Mouse (Mus musculus) MEL (cell line): Measurements from ENCODE around the gene Tpm3-rs7. TPM values are rescaled to one million over a fixed set of nuclear protein-coding genes. Genes with fewer than 3 reads are reported as not detected.
"Not testable (repeated sequence)": the region's sequence is repeated elsewhere in the genome, so short reads cannot be mapped to it uniquely, and the experiment has no call there.

Experiments
- DNase-seq: peaks from one replicate; pipeline ENCODE4 v3.0.0; 2011; ENCODE audit warnings: low read depth, low spot score
- H3K27ac ChIP-seq: 2 replicates; pipeline ENCODE4 v1.5.1; 2012; ENCODE audit warnings: low read depth, mild to moderate bottlenecking, control low read depth, low read length, moderate library complexity; ENCODE audit not compliant: control insufficient read depth
- H3K27me3 ChIP-seq, 2 experiments: fragments of 150-350 bp in 1 of 2; sonication (generic) in 1 of 2; 2 replicates each; pipeline ENCODE4 v1.6.1; 2012; ENCODE audit warnings: low read length in 2 of 2, mild to moderate bottlenecking in 2 of 2, improper control_type of control experiment in 1 of 2, moderate library complexity in 1 of 2; ENCODE audit not compliant: insufficient read depth in 2 of 2, control insufficient read depth in 1 of 2
- H3K36me3 ChIP-seq, 2 experiments: 2 replicates each; pipeline ENCODE4 v1.6.1; 2012 to 2014; ENCODE audit warnings: low read length in 2 of 2, improper control_type of control experiment in 1 of 2, inconsistent platforms in 1 of 2, mild to moderate bottlenecking in 1 of 2; ENCODE audit not compliant: insufficient read depth in 2 of 2, control insufficient read depth in 1 of 2
- H3K4me1 ChIP-seq, 2 experiments: fragments of 150-350 bp in 1 of 2; sonication (generic) in 1 of 2; 2 replicates each; pipeline ENCODE4 v1.6.1; 2012; ENCODE audit warnings: low read length in 2 of 2, improper control_type of control experiment in 1 of 2, mild to moderate bottlenecking in 1 of 2; ENCODE audit not compliant: insufficient read depth in 2 of 2, control insufficient read depth in 1 of 2
- H3K4me3 ChIP-seq, 2 experiments: fragments of 150-350 bp in 1 of 2; sonication (generic) in 1 of 2; 2 replicates each; pipeline ENCODE4 v1.5.1; 2012; ENCODE audit warnings: low read depth in 2 of 2, low read length in 2 of 2, mild to moderate bottlenecking in 2 of 2, moderate library complexity in 2 of 2, control low read depth in 1 of 2, improper control_type of control experiment in 1 of 2; ENCODE audit not compliant: control insufficient read depth in 1 of 2, insufficient read depth in 1 of 2
- H3K79me2 ChIP-seq: 2 replicates; pipeline ENCODE4 v1.6.1; 2012; ENCODE audit warnings: mild to moderate bottlenecking, low read length, moderate library complexity; ENCODE audit not compliant: control insufficient read depth, poor library complexity, insufficient read depth
- H3K9ac ChIP-seq: 2 replicates; pipeline ENCODE4 v1.6.1; 2012; ENCODE audit warnings: low read depth, mild to moderate bottlenecking, control low read depth, low read length, moderate library complexity; ENCODE audit not compliant: control insufficient read depth, poor library complexity, severe bottlenecking
- H3K9me3 ChIP-seq: fragments of 150-350 bp; sonication (generic); replicated peaks from 2 replicates; pipeline ENCODE4 v1.6.1; 2012; ENCODE audit warnings: mild to moderate bottlenecking, low read length, improper control_type of control experiment, moderate library complexity; ENCODE audit not compliant: insufficient read depth
- BHLHE40 ChIP-seq: IDR thresholded peaks from 2 replicates; pipeline ENCODE4 v1.6.1; 2012; ENCODE audit warnings: low read depth, mild to moderate bottlenecking, inconsistent platforms, low read length, improper control_type of control experiment, borderline replicate concordance
- CHD1 ChIP-seq: IDR thresholded peaks from 2 replicates; pipeline ENCODE4 v1.6.1; 2012; ENCODE audit warnings: low read depth, mild to moderate bottlenecking, inconsistent platforms, low read length, improper control_type of control experiment
- CHD2 ChIP-seq: IDR thresholded peaks from 2 replicates; pipeline ENCODE4 v1.6.1; 2011; ENCODE audit warnings: low read length, improper control_type of control experiment
- ELF1 ChIP-seq: IDR thresholded peaks from 2 replicates; pipeline ENCODE4 v1.6.1; 2014; ENCODE audit warnings: low read depth, mild to moderate bottlenecking, inconsistent platforms, low read length, improper control_type of control experiment, moderate library complexity
- EP300 ChIP-seq, 2 experiments: IDR thresholded peaks; 2 replicates each; pipeline ENCODE4 v1.6.1; 2011; ENCODE audit warnings: improper control_type of control experiment in 2 of 2, low read length in 2 of 2, low read depth in 1 of 2, mild to moderate bottlenecking in 1 of 2
- GABPA ChIP-seq: IDR thresholded peaks from 2 replicates; pipeline ENCODE4 v1.6.1; 2012; ENCODE audit warnings: low read depth, mild to moderate bottlenecking, inconsistent platforms, low read length, improper control_type of control experiment, moderate library complexity
- GATA1 ChIP-seq: IDR thresholded peaks from 2 replicates; pipeline ENCODE4 v1.6.1; 2011; ENCODE audit warnings: low read depth, low read length, improper control_type of control experiment
- HCFC1 ChIP-seq: IDR thresholded peaks from 2 replicates; pipeline ENCODE4 v1.6.1; 2012; ENCODE audit warnings: low read depth, mild to moderate bottlenecking, inconsistent platforms, low read length, improper control_type of control experiment, moderate library complexity
- MAFK ChIP-seq: IDR thresholded peaks from 2 replicates; pipeline ENCODE4 v1.6.1; 2011; ENCODE audit warnings: low read depth, mild to moderate bottlenecking, low read length, improper control_type of control experiment, borderline replicate concordance
- MAZ ChIP-seq: IDR thresholded peaks from 2 replicates; pipeline ENCODE4 v1.6.1; 2012; ENCODE audit warnings: low read depth, mild to moderate bottlenecking, inconsistent platforms, low read length, improper control_type of control experiment
- MXI1 ChIP-seq: IDR thresholded peaks from 2 replicates; pipeline ENCODE4 v1.6.1; 2011; ENCODE audit warnings: mild to moderate bottlenecking, low read depth, low read length, improper control_type of control experiment
- NELFE ChIP-seq: IDR thresholded peaks from 2 replicates; pipeline ENCODE4 v1.6.1; 2011; ENCODE audit warnings: low read depth, low read length, improper control_type of control experiment
- POLR2AphosphoS5 ChIP-seq: IDR thresholded peaks from 2 replicates; pipeline ENCODE4 v1.6.1; 2012; ENCODE audit warnings: low read depth, borderline replicate concordance, mild to moderate bottlenecking, inconsistent platforms, low read length, moderate library complexity, mixed read lengths
- RAD21 ChIP-seq: IDR thresholded peaks from 2 replicates; pipeline ENCODE4 v1.6.1; 2011; ENCODE audit warnings: mild to moderate bottlenecking, low read depth, low read length, improper control_type of control experiment
- SIN3A ChIP-seq: IDR thresholded peaks from 2 replicates; pipeline ENCODE4 v1.6.1; 2012; ENCODE audit warnings: low read length, improper control_type of control experiment, inconsistent platforms
- TAL1 ChIP-seq: IDR thresholded peaks from 2 replicates; pipeline ENCODE4 v1.6.1; 2012; ENCODE audit warnings: mild to moderate bottlenecking, inconsistent platforms, low read length, moderate library complexity, mixed read lengths
- TCF12 ChIP-seq: IDR thresholded peaks from 2 replicates; pipeline ENCODE4 v1.6.1; 2014; ENCODE audit warnings: low read depth, mild to moderate bottlenecking, inconsistent platforms, low read length, improper control_type of control experiment, moderate library complexity
- USF2 ChIP-seq, 2 experiments: IDR thresholded peaks; 2 replicates each; pipeline ENCODE4 v1.6.1; 2011 to 2012; ENCODE audit warnings: improper control_type of control experiment in 2 of 2, low read length in 2 of 2, borderline replicate concordance in 1 of 2, inconsistent platforms in 1 of 2, low read depth in 1 of 2, mild to moderate bottlenecking in 1 of 2; ENCODE audit not compliant: insufficient read depth in 1 of 2
- ZNF384 ChIP-seq: IDR thresholded peaks from 2 replicates; pipeline ENCODE4 v1.6.1; 2012; ENCODE audit warnings: low read depth, mild to moderate bottlenecking, inconsistent platforms, low read length, improper control_type of control experiment
- polyA plus RNA-seq, 2 experiments: library from polyadenylated mRNA; stranded (reverse) in 1 of 2; unstranded in 1 of 2; fragments of >175 nt in 1 of 2; fragments of >200 nt in 1 of 2; gene quantifications; 2 replicates each; pipeline versions ENCODE4 v1.2.1 to v1.2.4; 2012; ENCODE audit warnings: low replicate concordance in 2 of 2, low read depth in 1 of 2; ENCODE audit not compliant: insufficient read length in 2 of 2, insufficient read depth in 1 of 2, missing spikeins in 1 of 2
- total RNA-seq: library from RNA; depleted of rRNA; stranded (reverse); fragments of 300-350 nt; gene quantifications from 2 replicates; pipeline ENCODE4 v1.2.3, GENCODE M21; 2012; rRNA removed

Tpm3-rs7 gene
- total RNA-seq (118 and 134 TPM in 2 replicates), polyA plus RNA-seq (100 to 1,000 TPM in 1 of 2 experiments, not detected in 1; 339 TPM)

DNA sequence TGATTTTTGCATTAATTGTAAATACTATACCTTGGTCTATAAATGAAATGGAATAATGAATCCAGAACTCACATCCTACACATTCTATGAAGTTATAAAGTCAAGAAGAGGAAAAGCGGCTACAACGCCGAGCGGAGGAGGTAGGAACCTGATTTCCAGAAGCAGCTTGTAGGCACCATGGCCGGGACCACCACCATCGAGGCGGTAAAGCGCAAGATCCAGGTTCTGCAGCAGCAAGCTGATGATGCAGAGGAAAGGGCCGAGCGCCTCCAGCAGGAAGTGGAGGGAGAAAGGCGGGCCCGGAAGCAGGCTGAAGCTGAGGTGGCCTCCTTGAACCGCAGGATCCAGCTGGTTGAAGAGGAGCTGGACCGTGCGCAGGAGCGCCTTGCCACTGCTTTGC lies at the start of gene Tpm3-rs7:
Gene Tpm3-rs7 (plus strand): TSS at position 110 of the 400 bp plus-strand sequence.
- not testable (repeated sequence) for H3K4me1 ChIP-seq, H3K9me3 ChIP-seq, H3K9ac ChIP-seq, H3K79me2 ChIP-seq, H3K36me3 ChIP-seq, H3K27ac ChIP-seq, DNase-seq, H3K4me3 ChIP-seq, H3K27me3 ChIP-seq

- TF ChIP-seq NELFE (no peak), RAD21 (no peak), MAFK (no peak), GABPA (no peak), ZNF384 (no peak), TCF12 (peak; percentile 44; the same call in 1 of the 2 replicates), TAL1 (no peak), CHD1 (no peak), POLR2AphosphoS5 (no peak), GATA1 (peak; percentile 55), ELF1 (no peak), EP300 (IDR thresholded peaks at IDR 0.05; ENCODE audit: low read depth in 1 of 2, low read length in 2 of 2) (peak; percentile 29 to 53; a peak in 3 of 4 replicates), HCFC1 (no peak)
- no peak for DNase-seq
Observed at GRCm38 (mm10) chr14:113317023-113317422, 2.6 kb downstream of the Tpm3-rs7 start.

GRCm38 (mm10) chr14:113363361-113363760 lies 49.0 kb downstream of the Tpm3-rs7 start:
- Histone ChIP-seq H3K36me3 (no peaks in the 10 kb centered on the region), H3K4me1 (no peaks in the 10 kb centered on the region), H3K27ac (no peak overlapping the region), H3K27me3 (no peaks in the 10 kb centered on the region), H3K9ac (no peak overlapping the region), H3K4me3 (no peak overlapping the region), H3K9me3 (no peaks in the 10 kb centered on the region), H3K79me2 (no peaks in the 10 kb centered on the region)
- no peak for DNase-seq
- no peak for TF ChIP-seq EP300 (IDR thresholded peaks at IDR 0.05; ENCODE audit: low read depth in 1 of 2, low read length in 2 of 2)
- no peak for TF ChIP-seq CHD2
- no peak for TF ChIP-seq TCF12
- no peak for TF ChIP-seq USF2 (IDR thresholded peaks at IDR 0.05; ENCODE audit: borderline replicate concordance in 1 of 2, insufficient read depth in 1 of 2, low read depth in 1 of 2, low read length in 2 of 2)
- TF ChIP-seq MXI1: no peak
- TF ChIP-seq MAZ: no peak
- TF ChIP-seq BHLHE40: no peak
- no peak for TF ChIP-seq SIN3A
- no peak for TF ChIP-seq POLR2AphosphoS5
- TF ChIP-seq, all 39 proteins: peak for 0

More at GRCm38 (mm10) chr14:113317023-113317422, 2.6 kb downstream of the Tpm3-rs7 start:
- Histone ChIP-seq H3K79me2 (no peaks in the 10 kb centered on the region), H3K36me3 (peaks cover 0 to 4% of the 10 kb centered on the region in 2 experiments; a peak in 2 of 4 replicates), H3K27ac (no peak overlapping the region), H3K9ac (no peak overlapping the region), H3K4me1 (no peaks in the 10 kb centered on the region; a peak in 1 of 4 replicates), H3K4me3 (no peak overlapping the region), H3K27me3 (no peaks in the 10 kb centered on the region), H3K9me3 (no peaks in the 10 kb centered on the region)
